Mouse (Mus musculus): ENCODE data around the gene Zcchc3.

DNA sequence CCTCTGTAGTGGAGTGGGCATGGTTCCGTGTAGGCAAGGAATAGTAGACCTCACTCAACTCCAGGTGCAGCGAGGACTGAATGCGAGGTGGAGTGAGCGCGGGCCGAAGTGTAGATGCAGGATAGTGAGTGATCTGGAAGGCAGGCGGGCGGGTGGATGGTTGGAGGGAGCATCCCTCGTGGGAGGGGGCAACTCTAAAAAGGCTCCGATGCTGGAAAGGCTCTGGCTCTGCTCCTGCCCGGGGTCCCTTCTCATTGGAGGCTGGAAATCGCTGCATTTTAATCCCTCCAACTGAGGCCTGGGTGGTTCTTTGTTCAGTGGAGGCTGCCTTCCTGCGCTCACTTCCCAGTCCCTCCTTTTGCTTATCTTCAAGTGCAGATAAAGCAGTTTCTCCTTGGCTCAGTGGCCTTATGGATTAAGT, 15.7 kb downstream of the Zcchc3 start:
- TF ChIP-seq CTCF (IDR thresholded peaks at IDR 0.05; ENCODE audit: borderline replicate concordance, control insufficient read depth, extremely low read depth, insufficient read depth, low read length, poor library complexity), result no peak
- no peak for TF ChIP-seq POLR2A (IDR thresholded peaks at IDR 0.05; ENCODE audit: control insufficient read depth, extremely low read depth, insufficient read depth, low read length, poor library complexity)
